Mouse (Mus musculus) kidney, postnatal 25 days (tissue): ENCODE measurements around the gene Naa10.

Source experiments
- DNase-seq, 2 experiments: peaks; one replicate each; pipeline ENCODE4 v3.0.0; 2021; ENCODE audit warnings: mixed read lengths in 2 of 2

The Naa10 gene

DNA sequence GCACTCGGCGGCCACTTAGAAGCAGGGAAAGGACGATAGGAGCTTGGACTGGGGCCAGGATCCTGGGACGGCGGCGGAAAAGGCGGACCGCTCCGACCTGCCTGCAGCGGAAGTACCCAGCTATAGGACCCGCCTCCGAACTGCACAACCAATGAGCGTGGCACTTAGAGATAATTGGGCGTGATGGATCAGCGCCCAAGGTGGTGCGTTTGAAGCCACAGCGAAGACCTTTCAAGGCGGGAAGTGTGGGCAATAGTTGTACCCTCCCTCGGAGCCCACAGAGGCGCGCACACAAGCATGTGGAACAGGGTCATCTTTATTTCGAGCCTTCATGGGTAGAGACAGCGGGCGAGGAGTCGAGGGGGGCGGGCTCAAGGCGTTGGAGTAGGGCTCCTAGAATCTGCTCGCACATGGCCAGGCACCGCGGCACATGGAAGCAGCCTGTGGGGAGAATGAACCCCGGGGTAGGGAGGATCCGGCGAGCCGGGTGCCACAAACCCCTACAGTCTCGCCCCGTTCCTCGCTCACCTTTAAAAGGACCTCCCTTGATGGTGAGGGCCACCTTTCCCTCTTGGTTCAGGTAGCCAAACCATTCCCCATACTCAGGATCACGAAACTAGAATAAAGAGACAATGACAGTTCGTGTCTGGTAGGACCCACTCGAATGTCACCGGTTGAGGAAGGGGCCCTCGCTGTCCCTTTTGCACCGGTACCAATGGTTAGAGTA, at the start of gene Naa10, which contains the start of gene Arhgap4:
Naa10 (minus strand) TSS at position 122 of the 727 bp plus-strand sequence.
Arhgap4 (minus strand) TSS at position 48 of the 727 bp plus-strand sequence.
- DNase-seq = peak; percentile 91 to 94

DNA sequence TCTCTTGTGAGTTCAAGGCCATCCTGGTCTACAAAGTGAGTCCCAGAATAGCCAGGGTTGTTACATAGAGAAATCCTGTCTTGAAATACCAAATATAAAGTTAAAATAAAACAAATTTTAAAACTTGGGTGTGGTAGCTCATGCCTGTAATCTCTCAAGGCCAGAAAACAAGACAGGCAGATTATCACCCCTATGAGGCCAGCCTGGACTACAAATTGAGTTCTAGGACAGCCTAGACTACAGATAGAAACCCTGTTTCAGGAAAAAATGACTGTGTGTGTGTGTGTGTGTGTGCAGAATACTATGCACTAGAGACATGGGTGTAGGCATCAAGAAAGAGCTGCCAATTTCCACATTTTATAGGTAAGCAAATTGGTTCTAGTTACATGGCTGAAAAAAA, 49.0 kb upstream of the Naa10 start:
- DNase-seq = no peak

DNA sequence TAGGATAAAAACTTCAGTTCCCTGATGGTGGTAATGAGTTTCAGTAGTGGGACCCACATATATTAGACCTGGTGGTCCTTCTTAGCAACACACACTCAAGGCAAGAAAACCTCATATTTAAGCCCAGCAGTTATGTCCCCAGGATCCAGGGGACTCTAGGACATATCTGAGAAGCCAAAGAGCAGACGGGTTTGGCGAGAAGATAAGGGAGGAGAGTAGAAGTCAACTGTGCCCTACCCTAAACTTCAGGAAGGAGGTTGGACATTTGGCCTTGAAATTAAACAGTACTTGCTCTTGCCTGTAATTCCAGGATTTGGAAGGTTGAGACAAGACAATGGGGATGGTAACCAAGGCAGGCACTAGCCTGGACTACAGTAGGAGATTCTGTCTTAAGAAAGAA, 48.0 kb upstream of the Naa10 start:
- DNase-seq = no peak

DNA sequence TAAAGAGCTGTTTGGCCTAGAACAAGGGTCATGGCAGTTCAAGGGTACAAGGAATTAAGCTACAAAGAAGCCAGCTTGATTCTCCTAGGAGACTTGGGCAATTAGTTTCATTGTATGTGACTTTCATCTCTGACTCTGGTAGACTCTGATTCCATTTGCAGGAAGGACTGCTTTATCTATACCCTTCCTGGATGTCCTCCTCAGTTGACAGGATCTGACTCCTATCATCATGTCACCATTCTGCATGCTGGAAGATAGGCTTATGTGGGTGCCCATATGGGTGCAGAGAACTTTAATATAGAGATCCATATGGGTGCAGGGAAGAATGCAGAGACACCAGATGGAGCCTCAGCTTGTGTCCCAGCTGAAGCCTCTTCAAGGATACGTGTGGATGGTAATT, 47.4 kb upstream of the Naa10 start:
- no peak for DNase-seq

DNA sequence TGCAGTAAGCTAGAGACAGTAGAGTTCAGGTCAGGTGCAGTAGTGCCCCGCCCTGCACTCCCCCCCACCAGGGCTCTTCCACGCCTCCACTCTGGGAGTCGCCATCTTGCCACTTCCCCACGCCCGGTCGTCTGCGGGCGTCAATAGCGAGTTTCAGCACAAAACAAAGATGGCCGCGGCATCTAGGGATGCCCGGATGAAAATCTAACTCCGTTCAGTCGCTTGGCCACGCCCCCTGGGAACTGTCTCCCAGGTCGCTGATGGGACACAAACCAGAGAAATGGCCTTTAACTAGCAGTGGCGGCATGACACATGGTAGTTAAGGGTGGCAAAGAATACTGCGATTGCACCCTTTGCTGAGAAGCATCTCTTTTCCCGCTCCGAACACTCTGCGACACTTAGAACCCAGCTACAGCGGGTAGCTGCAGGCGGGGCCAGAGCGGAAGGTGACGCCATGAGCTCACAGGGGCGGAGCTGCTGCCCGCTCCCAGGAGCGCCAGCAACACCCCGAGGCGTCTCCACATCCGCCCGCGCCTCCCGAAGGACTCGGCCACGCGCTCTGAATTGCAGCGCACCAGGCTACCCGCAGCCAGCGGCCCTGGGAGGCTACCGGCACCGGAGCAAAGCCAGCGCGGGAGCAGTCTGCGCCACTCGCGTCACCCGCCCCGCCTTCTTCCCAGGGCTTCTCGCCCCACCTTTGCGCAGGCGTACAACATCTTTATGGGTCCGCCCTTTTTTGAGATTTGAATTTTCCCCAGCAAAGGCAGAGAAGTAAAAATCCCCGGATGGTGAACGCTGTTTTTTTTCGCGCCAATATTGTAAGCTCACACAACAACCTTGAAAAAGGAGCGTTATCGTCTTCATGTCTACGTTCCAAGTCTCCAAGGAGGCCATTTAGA, 45.7 kb upstream of the Naa10 start:
- peak; percentile 93 to 95 for DNase-seq

DNA sequence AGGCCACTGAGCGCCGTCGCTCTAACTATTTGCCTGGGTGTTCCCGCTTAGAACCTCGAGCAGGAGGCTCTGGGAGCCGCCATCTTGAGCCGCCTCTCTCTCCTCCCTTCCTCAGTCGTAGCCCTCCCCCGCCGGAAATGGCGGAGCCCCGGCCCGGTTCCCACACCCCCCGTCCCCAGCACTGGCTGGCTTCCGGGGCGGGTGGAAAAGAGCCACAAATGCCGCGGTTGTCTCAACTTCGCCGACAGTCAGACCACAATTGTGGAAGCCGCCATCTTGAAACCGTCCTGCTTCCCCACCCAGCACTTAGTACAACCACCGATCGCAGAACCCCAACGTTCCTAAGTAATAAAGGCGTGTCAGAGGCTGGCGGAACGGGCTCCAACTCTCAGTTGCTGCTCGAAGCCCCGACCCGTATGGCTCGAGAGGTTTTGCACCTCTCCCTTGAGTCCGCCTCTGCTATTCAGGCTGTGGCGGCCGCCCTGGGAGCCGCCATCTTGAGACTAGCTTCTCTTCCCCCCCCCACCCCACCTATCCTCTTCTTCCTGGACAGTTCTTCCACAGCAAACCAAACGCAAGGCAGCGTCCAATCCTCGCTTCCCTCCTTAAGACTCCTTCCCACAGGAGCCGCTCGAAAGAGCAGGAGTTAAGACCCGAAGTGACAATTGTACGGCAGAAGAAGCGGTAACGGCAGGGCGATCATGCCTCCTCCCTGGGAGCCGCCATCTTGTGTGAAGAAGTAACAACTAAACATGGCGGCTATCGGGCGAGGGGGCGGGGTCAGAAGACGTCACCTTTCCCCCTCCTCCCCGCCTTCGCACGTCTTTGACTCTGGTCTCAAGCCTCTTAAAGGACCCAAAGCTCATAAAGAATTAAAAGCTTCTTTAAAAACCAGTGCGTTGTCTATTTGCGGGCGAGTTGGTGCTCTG, 44.8 kb upstream of the Naa10 start, which contains the start of gene Hcfc1:
Hcfc1 (minus strand) TSS at position 110 of the 929 bp plus-strand sequence.
- DNase-seq = peak; percentile 93 to 94

DNA sequence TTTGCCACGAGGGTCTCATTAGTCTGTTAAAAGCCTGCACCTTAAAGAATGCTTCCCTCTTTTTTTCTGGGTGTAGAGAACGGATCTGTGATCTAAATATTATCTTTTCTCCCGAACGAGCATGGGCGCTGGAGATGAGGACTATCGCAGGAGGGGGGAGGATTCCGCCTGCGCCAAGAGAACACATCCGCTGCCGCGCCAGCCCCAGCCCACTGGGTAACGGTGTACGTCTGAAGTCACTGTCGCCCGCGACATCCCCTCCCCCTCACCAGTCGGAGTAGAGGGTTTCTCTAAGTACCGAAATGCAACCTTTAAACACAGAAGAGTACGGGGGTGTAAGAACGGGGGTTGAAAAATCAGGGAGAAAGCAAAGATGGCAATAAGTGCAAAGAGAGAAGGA, 43.6 kb upstream of the Naa10 start:
- peak; percentile 52 to 73 for DNase-seq

DNA sequence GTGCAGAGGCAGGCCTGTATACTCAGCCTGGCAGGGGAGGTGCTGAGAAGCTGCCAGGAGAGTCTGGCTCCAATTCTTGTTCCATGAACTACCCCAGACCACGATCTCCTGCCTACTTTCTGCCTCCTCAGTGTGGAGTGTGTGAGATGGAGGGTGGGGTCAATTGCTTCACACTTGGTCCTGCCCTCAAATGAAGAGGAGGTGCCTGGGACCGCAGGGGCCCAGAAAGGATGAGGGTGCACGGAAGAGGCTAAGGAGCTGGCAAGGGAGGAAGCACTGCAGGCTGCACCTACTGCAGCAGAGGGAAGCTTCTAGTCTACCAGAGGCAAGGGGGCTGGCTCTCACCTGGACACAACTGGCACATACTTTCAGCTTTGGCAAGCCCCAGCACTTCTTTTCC, 42.6 kb upstream of the Naa10 start:
- peak; percentile 9 to 52 for DNase-seq

DNA sequence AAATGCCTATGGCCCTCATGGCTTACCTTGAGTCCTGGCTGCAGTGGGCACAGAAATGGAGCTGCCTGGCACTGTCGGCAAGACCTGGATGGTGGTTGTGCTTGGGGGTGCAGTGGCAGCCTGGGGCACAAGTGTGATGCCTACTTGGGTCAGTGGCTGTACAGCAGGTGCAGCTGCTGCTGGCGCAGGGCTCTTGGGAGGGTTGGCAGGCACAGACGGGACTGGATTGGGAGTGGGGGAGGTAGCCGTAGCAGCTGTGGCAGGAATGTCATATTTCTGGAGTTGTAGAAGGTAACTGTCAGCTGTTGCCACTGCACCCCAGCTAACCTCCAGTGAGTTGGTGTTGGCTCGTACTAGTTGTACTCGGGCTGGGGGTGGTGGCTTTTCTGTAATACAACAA, 33.2 kb upstream of the Naa10 start:
- DNase-seq = no peak

DNA sequence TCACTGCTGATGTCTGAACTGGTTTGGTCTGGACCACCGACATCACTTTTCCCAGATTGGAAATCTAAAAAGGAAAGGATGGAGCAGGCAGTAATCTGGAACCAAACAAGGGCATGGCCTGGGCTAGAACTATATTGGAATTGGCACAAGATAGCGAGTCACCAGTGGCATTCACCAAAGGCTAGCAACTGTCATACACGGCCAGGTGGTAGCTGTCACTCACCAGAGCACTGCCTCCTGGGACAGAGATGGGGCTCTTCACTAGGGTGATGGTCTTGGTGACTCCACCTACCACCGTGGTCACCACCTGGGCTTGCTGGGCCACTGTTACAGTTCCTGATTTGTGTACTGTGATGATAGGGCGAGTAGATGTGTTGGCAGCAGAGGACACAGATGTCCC, 30.9 kb upstream of the Naa10 start:
- no peak for DNase-seq

DNA sequence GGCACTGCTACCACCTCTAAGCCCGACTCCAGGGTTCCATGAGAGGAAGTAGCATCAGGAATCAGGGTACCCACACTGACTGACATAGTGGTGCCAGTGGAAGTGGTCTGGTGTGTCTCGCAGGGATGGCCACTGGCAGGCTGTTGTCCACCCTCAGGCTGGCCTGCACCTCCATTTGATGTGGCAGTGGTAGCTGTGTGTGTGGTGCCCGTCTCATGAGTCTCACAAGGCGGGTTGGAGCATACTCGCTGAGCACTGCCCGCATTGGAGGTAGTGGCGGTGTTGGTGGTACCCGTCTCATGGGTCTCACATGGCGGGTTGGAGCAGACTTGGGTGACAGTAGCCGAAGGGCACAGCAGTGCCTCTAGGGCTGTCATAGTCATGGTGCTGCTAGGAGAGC, 27.6 kb upstream of the Naa10 start:
- no peak for DNase-seq

DNA sequence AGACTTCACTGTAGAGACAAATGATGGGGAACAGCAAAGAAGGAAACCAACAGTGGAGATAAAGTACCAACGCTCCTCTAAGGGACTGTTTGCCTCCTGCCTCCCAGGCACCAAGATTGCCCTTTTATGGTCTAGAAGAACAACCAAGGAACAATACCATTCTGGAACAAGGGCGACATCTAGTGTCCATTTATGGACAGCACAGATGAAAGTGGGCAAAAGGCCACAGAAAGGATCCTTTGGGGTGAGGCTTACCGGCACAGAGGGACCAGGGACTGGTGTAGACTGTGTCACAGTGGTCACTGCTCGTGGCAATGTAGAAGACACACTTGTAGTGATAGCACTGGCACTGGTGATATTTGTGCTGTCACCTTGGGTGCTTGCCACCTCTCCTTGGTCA, 26.9 kb upstream of the Naa10 start:
- peak; percentile 49 to 60 for DNase-seq

DNA sequence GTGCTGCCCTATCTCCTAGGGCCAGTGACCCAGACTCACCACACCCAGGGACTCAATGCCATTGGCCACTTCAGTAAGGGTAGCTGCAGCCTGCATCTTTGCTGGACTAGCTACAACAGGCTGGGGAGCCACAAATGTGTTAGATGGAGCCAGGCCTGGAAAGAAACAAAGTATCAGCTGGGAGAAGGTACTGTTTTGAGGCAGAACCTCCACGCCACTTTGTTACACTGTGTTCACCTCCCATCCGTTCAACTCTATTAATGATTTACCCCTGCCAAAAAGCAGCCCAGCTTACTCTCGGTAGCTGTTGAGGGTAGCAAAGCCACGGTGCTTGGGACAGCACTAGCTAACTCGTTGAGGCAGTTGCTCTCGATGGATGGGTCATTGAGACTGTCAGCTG, 25.2 kb upstream of the Naa10 start:
- DNase-seq = no peak

DNA sequence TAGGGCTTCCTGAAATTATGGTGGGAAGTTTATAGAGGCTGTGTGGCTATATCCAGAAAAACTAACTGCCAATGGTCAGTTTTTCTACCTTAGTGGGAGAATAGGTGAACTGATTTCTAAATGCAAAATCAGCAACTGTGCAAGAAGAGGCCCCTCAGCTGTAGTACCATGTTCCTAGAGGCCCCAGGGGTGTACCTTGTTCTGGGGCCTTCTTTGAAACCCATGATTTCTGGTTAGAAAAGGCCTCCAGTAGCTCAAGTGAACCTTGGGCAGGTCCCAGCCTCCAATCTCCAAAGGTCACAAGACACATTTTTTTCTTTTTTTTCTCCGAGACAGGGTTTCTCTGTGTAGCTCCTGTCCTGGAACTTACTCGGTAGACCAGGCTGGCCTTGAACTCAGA, 20.6 kb upstream of the Naa10 start:
- no peak for DNase-seq

DNA sequence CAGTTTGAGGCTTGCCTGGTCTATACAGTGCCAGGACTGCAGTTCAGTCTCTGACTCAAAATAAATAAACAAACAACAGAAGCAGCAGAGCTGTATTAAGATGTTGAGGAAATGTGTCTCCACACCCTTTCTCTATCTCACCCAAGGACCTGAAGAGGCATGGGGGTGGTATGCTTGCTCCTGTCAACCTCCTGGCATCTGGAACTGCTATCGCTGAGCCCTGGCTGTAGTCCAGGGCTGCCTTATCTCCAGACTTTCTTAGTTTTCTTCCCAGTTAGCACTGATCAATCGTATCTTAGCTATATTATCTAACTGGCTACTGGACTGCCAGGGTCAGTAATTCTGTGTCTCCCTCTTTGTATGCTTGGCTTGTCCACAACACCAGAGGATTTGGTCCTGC, 20.1 kb upstream of the Naa10 start:
- no peak for DNase-seq

DNA sequence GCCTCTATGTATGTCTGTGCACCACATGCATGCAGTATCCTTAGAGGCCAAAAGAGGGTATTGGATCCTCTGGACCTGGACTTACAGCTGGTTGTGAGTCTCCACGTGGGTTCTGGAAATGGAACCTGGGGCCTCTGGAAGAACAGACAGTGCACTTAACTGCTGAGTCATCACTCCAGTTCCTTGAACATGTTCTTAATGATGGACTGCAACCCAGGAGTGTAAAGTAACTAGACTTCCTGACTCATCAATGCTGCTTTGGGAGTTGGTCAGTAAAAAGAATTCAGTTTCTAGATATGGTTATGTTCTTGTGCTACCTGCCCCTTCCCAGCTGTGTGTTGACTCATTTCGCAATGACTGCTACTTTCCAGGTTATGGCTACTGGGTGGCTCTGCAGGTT, 10.1 kb upstream of the Naa10 start:
- no peak for DNase-seq

DNA sequence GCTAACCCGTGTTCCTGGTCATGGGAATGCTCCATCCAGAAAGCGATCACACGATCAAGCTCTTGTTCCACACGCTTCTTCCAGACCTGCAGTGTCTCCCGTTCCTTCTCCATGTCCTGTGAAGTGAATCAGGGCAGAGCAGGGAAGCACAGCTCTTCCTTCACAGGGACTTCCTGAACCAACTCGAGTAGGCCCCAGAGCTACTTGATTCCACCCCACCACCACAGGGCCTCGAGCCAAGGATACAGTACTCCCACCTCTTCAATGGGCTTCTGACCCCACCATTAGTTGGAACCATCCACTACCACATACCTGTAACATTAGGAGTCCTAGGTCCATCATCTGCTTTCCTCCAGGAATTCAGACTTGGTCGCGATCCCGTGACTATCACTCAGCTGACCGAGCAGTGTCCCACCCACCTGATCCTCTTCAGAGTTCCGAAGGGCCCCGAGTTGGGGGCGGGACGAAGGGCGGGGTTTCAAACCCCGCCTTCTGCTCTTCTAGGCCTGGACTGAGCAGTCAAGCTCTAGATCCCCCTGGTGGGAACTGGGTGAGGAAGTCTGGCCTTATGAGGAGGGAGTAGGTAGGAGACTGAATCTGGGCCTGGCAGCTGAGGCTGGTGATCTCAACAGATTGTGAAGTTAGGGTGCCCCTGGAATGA, 8.8 kb upstream of the Naa10 start, which contains the start of gene Renbp:
Renbp (minus strand) TSS at position 449 of the 661 bp plus-strand sequence.
- DNase-seq = peak; percentile 83 to 91

DNA sequence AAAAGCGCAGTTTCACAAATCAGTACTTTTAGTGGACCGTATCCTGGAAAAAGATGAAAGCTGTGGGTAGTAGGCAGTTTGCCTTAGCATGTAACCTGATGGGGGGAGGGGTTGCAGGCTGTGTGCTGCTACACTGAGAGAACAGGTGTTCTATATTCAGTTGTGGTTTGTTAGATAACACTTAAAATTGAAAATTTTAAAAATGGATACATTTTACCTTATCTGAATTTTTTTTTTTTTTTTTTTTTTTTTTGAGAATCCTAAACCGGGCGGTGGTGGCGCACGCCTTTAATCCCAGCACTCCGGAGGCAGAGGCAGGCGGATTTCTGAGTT, 772 bp upstream of the Naa10 start:
- DNase-seq = no peak

DNA sequence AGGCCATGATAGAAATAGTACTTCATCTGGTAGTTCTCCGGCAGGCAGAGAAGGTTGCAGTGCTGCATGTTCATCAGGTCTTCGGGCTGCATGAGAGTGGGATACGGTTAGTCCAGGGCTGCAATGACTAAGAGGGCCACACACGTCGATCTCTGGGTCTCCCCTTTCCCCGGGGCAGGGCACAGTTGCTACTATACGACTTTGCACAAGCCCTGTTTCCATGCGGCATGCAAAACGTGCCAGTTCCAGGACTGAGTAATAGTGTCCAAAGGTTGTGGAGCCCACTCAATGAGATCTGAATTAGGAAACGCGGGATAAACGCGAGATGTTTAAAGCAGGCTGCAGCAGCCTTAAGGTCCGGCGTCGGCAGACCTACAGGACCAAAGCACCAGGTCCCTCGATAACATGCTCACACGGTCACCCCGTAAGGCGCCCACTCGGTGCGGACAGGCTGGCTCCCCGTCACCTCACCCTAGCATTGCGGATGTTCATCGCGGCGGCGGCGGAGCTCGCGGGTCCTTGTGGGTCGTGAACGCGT, 390 bp downstream of the Naa10 start:
- DNase-seq = no peak

DNA sequence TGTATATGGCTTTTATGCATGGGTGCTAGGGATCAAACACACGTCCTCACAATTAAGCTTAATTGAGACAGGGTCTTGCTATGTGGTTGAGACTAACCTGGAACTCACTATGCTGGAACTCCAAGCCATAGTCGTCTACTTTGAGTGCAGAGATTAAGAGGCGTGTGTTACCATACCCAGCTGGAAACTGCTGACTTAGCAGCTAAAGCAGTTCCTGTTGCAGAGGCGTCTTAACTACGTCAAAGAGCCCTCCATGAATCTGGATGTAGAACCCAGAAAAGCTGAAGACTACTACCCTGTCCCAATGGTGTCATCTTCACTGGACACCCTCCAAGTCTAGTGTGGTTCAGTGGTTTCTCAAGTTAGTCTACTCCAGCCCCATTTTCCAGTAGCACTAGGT, 3.1 kb downstream of the Naa10 start:
- DNase-seq = no peak

DNA sequence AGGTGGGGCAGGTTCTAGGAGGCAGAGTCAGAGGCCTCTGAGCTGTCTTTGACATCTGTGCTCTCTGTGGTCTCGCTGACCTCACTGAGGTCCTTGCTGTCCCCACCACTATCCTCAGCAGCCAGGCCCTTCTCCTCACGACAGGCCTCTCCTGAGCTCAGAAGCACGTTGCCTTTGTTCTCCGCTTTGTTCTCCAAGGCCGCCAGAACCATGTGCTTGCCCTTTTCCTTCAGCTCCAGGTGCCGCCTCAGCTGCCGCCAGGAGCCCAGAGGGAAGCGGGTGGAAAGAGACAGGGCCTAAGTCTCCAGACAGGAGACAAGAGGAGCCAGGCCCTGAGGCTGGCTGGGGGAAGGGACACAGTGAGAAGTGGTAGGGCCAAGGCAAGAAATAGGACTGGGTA, 4.8 kb downstream of the Naa10 start:
- DNase-seq = no peak
